Mouse (Mus musculus) myocyte (in vitro differentiated cells): Measurements from ENCODE around the gene Bysl. TPM values are rescaled to one million over a fixed set of nuclear protein-coding genes. Genes with fewer than 3 reads are reported as not detected.

ENCODE experiments used
- H3K27me3 ChIP-seq: one replicate; pipeline ENCODE4 v1.6.1; 2011; ENCODE audit not compliant: control insufficient read depth, insufficient read depth, insufficient read length
- H3K36me3 ChIP-seq: one replicate; pipeline ENCODE4 v1.6.1; 2011; ENCODE audit not compliant: control insufficient read depth, insufficient read depth
- H3K4me2 ChIP-seq: one replicate; pipeline ENCODE4 v1.6.1; 2011; ENCODE audit warnings: low read depth, control low read depth
- H3K4me3 ChIP-seq: one replicate; pipeline ENCODE4 v1.5.1; 2011; ENCODE audit warnings: mild to moderate bottlenecking, control low read depth, moderate library complexity
- H3K79me2 ChIP-seq: one replicate; pipeline ENCODE4 v1.6.1; 2011; ENCODE audit not compliant: control insufficient read depth, insufficient read depth
- H3ac ChIP-seq: one replicate; pipeline ENCODE4 v1.6.1; 2011; ENCODE audit not compliant: control insufficient read depth, insufficient read length
- CEBPB ChIP-seq: IDR thresholded peaks from 2 replicates; pipeline ENCODE4 v1.6.1; 2011; ENCODE audit warnings: mild to moderate bottlenecking, moderate library complexity; ENCODE audit not compliant: poor library complexity, insufficient read depth, severe bottlenecking
- E2F4 ChIP-seq: IDR thresholded peaks from one replicate; pipeline ENCODE4 v1.6.1; 2011; ENCODE audit warnings: mild to moderate bottlenecking, control low read depth, moderate library complexity; ENCODE audit not compliant: insufficient read depth
- MAX ChIP-seq: IDR thresholded peaks from one replicate; pipeline ENCODE4 v1.6.1; 2011; ENCODE audit warnings: low read depth, mild to moderate bottlenecking, control low read depth
- MYOD1 ChIP-seq, 3 experiments: IDR thresholded peaks; one replicate each; pipeline ENCODE4 v1.6.1; 2011; ENCODE audit warnings: control low read depth in 2 of 3, low read depth in 2 of 3, mild to moderate bottlenecking in 2 of 3, moderate library complexity in 1 of 3; ENCODE audit not compliant: insufficient read length in 2 of 3, control insufficient read depth in 1 of 3
- MYOG ChIP-seq, 3 experiments: IDR thresholded peaks; one replicate each; pipeline ENCODE4 v1.6.1; 2011; ENCODE audit warnings: control low read depth in 2 of 3, low read depth in 2 of 3, mild to moderate bottlenecking in 2 of 3; ENCODE audit not compliant: insufficient read length in 2 of 3, control insufficient read depth in 1 of 3, insufficient read depth in 1 of 3
- POLR2A ChIP-seq: IDR thresholded peaks from one replicate; pipeline ENCODE4 v1.6.1; 2011; ENCODE audit warnings: low read depth, mild to moderate bottlenecking, control low read depth, moderate library complexity; ENCODE audit not compliant: insufficient read length
- POLR2AphosphoS2 ChIP-seq: IDR thresholded peaks from one replicate; pipeline ENCODE4 v1.6.1; 2011; ENCODE audit warnings: low read depth, control low read depth; ENCODE audit not compliant: insufficient read length
- REST ChIP-seq: IDR thresholded peaks from one replicate; pipeline ENCODE4 v1.6.1; 2011; ENCODE audit warnings: mild to moderate bottlenecking, control low read depth, moderate library complexity; ENCODE audit not compliant: insufficient read depth, insufficient read length
- SRF ChIP-seq: IDR thresholded peaks from one replicate; pipeline ENCODE4 v1.6.1; 2011; ENCODE audit warnings: low read depth; ENCODE audit not compliant: control insufficient read depth, insufficient read length
- TCF12 ChIP-seq: IDR thresholded peaks from one replicate; pipeline ENCODE4 v1.6.1; 2011; ENCODE audit warnings: mild to moderate bottlenecking, control low read depth; ENCODE audit not compliant: poor library complexity, insufficient read depth, severe bottlenecking
- TCF3 ChIP-seq: IDR thresholded peaks from one replicate; pipeline ENCODE4 v1.6.1; 2011; ENCODE audit warnings: low read depth, control low read depth; ENCODE audit not compliant: insufficient read length
- USF1 ChIP-seq: IDR thresholded peaks from one replicate; pipeline ENCODE4 v1.6.1; 2011; ENCODE audit warnings: low read depth, mild to moderate bottlenecking, control low read depth, moderate library complexity
- polyA plus RNA-seq: library from polyadenylated mRNA; unstranded; fragments of >200 nt; fragmentation: generic; extraction: Trizol; gene quantifications from one replicate; pipeline ENCODE4 v1.2.1, GENCODE M21; 2012; ENCODE audit warnings: missing spikeins

The Bysl gene
- polyA plus RNA-seq, 1 experiment: 41.0 TPM

- Histone ChIP-seq H3K27me3 (no peaks in the 10 kb centered on the region), H3K4me2 (no peak overlapping the region)
- TF ChIP-seq USF1: no peak
- TF ChIP-seq TCF12: no peak
- TF ChIP-seq POLR2AphosphoS2: no peak
- TF ChIP-seq MAX: no peak
- no peak for TF ChIP-seq SRF
- TF ChIP-seq E2F4: no peak
- no peak for TF ChIP-seq MYOD1 (IDR thresholded peaks at IDR 0.05; ENCODE audit: control insufficient read depth in 1 of 3, insufficient read length in 2 of 3, low read depth in 2 of 3)
- no peak for TF ChIP-seq MYOG (IDR thresholded peaks at IDR 0.05; ENCODE audit: control insufficient read depth in 1 of 3, insufficient read depth in 1 of 3, insufficient read length in 2 of 3, low read depth in 2 of 3)
- no peak for TF ChIP-seq TCF3
- no peak for TF ChIP-seq POLR2A
- TF ChIP-seq CEBPB: no peak
- TF ChIP-seq REST: no peak
Observed at GRCm38 (mm10) chr17:47632181-47632840, 21.0 kb upstream of the Bysl start.

GRCm38 (mm10) chr17:47630678-47631065 is 19.4 kb upstream of the Bysl start, which contains the start of gene Usp49:
Gene Usp49, plus strand, starts transcription at chr17:47630690.
- H3K4me2 ChIP-seq: peak within 1 kb of the TSS; percentile 89
- peaks cover 6% of the 10 kb centered on the region for H3K36me3 ChIP-seq
- H3K27me3 ChIP-seq: no peaks in the 10 kb centered on the region
- TF ChIP-seq E2F4: no peak
- TF ChIP-seq TCF3: no peak
- TF ChIP-seq POLR2AphosphoS2: no peak
- no peak for TF ChIP-seq CEBPB
- no peak for TF ChIP-seq MYOG (IDR thresholded peaks at IDR 0.05; ENCODE audit: control insufficient read depth in 1 of 3, insufficient read depth in 1 of 3, insufficient read length in 2 of 3, low read depth in 2 of 3)
- TF ChIP-seq MYOD1 (IDR thresholded peaks at IDR 0.05; ENCODE audit: control insufficient read depth in 1 of 3, insufficient read length in 2 of 3, low read depth in 2 of 3): no peak
- TF ChIP-seq SRF: no peak
- no peak for TF ChIP-seq TCF12
- H3K4me3 ChIP-seq: peak within 1 kb of the TSS; percentile 53
- H3ac ChIP-seq: peak within 1 kb of the TSS; percentile 46
- H3K79me2 ChIP-seq: peaks cover 3% of the 10 kb centered on the region

More at GRCm38 (mm10) chr17:47632181-47632840, 21.0 kb upstream of the Bysl start:
- H3ac ChIP-seq: no peak overlapping the region
- H3K79me2 ChIP-seq: peaks cover 3% of the 10 kb centered on the region
- H3K4me3 ChIP-seq: no peak overlapping the region
- no peaks in the 10 kb centered on the region for H3K36me3 ChIP-seq

GRCm38 (mm10) chr17:47629717-47630677 is 18.7 kb upstream of the Bysl start:
- H3K79me2 ChIP-seq: peaks cover 3% of the 10 kb centered on the region
- TF ChIP-seq POLR2A (peak; percentile 34), MYOG (IDR thresholded peaks at IDR 0.05; ENCODE audit: control insufficient read depth in 1 of 3, insufficient read depth in 1 of 3, insufficient read length in 2 of 3, low read depth in 2 of 3) (no peak), E2F4 (peak; percentile 42)
- H3K27me3 ChIP-seq: no peaks in the 10 kb centered on the region
- peaks cover 11% of the 10 kb centered on the region for H3K36me3 ChIP-seq
- H3ac ChIP-seq: peak overlapping the region; percentile 46
- H3K4me3 ChIP-seq: peak overlapping the region; percentile 53
- peak overlapping the region; percentile 89 for H3K4me2 ChIP-seq

- Histone ChIP-seq H3K27me3 (no peaks in the 10 kb centered on the region), H3K4me3 (peak overlapping the region; percentile 53)
Observed at GRCm38 (mm10) chr17:47628851-47629676, 17.8 kb upstream of the Bysl start.

More at GRCm38 (mm10) chr17:47628851-47629676, 17.8 kb upstream of the Bysl start:
- peak overlapping the region; percentile 46 for H3ac ChIP-seq
- H3K4me2 ChIP-seq: peak overlapping the region; percentile 91
- TF ChIP-seq E2F4 (no peak), TCF12 (peak; percentile 16), SRF (no peak), POLR2AphosphoS2 (peak; percentile 76), USF1 (no peak), MYOG (IDR thresholded peaks at IDR 0.05; ENCODE audit: control insufficient read depth in 1 of 3, insufficient read depth in 1 of 3, insufficient read length in 2 of 3, low read depth in 2 of 3) (peak in 1 of 3 experiments; percentile 42), POLR2A (no peak), MYOD1 (IDR thresholded peaks at IDR 0.05; ENCODE audit: control insufficient read depth in 1 of 3, insufficient read length in 2 of 3, low read depth in 2 of 3) (peak in 2 of 3 experiments; percentile 35 to 60), REST (no peak), TCF3 (no peak), CEBPB (peak; percentile 57; the same call in 1 of the 2 replicates), MAX (no peak)
- H3K36me3 ChIP-seq: peaks cover 14% of the 10 kb centered on the region
- peaks cover 3% of the 10 kb centered on the region for H3K79me2 ChIP-seq
